Mouse (Mus musculus) brain, adult 10 weeks (tissue): ENCODE results near the gene Srgap1. TPM values are rescaled to one million over a fixed set of nuclear protein-coding genes. Genes with fewer than 3 reads are reported as not detected.

Experiments
- polyA plus RNA-seq: library from polyadenylated mRNA; stranded (reverse); fragments of 350-450 nt; fragmentation: Illumina TruSeq; extraction: RNeasy Lipid Tissue Mini Kit (QIAGEN cat#74804); gene quantifications from one replicate; pipeline ENCODE4 v1.2.3, GENCODE M21; 2015; ENCODE audit warnings: low read depth, low replicate concordance

Srgap1 gene
- 9.3 TPM for polyA plus RNA-seq

GRCm38 (mm10) chr10:122046904-122047726 lies at the start of gene Srgap1:
Gene Srgap1, minus strand, starts transcription at chr10:122047315.

DNA sequence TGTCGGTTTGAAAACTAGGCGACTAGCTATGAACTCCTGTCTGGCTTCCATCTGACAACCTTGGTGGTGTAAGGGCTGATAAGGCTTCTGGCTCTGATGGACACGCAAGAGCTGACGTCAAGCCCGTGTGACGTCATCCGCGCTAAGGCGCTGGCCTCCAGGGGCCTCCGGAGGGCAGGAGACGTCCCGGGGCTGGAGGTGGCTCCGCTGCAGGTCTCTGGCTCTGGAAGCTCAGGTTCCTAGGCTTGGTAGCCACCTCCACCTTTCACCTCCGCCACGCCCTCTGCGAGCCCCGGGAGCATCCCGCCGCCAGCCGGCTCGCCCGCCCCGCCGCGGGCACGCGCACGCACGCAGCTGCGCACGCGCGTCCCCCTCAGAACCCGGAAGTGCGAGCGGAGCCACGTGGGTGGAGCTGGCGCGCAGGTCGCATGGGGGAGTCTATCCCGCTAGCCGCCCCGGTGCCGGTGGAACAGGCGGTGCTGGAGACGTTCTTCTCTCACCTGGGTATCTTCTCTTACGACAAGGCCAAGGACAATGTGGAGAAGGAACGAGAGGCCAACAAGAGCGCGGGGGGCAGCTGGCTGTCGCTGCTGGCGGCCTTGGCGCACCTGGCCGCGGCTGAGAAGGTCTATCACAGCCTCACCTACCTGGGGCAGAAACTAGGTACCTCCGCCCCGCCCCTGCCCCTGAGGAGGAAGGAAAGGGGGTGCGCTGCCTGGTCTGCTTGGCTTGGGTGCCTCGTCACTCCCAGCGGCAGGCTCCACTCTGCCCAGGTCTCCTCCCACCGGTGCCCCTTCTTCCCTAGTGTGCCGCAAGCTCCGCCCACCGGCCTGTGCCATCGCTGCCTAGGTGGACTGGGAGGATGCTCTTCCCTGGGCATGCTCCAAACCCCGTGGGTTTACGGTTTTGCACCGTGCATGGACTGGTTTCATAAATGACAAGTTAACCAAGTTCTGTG lies 307.3 kb downstream of the Srgap1 start, which contains the start of gene BC048403:
BC048403 (plus strand) TSS at position 390 of the 958 bp plus-strand sequence.

Other genes with a start within 250 kb of the Srgap1 start
- 38.6 TPM for gene Rxylt1, start 50.1 kb upstream of the Srgap1 start, polyA plus RNA-seq